Mouse (Mus musculus) lung, adult 2 months (tissue): ENCODE data around the gene Dnajc11.

ENCODE experiments used
- CTCF ChIP-seq: fragments of 200-500 bp; IDR thresholded peaks from 2 replicates; pipeline ENCODE4 v1.5.1; 2011; ENCODE audit warnings: mild to moderate bottlenecking, low read length, control low read depth; ENCODE audit not compliant: insufficient read depth
- POLR2A ChIP-seq: fragments of 200-500 bp; IDR thresholded peaks from 2 replicates; pipeline ENCODE4 v1.6.1; 2011; ENCODE audit warnings: low read depth, mild to moderate bottlenecking, control low read depth, low read length, borderline replicate concordance; ENCODE audit errors: extremely low read depth

- TF ChIP-seq POLR2A (no peak), CTCF (no peak)
Observed at GRCm38 (mm10) chr4:151897069-151897617, 36.3 kb upstream of the Dnajc11 start.
